ENCODE assay signal across 23 mouse cellular contexts in the genomic region with DNA sequence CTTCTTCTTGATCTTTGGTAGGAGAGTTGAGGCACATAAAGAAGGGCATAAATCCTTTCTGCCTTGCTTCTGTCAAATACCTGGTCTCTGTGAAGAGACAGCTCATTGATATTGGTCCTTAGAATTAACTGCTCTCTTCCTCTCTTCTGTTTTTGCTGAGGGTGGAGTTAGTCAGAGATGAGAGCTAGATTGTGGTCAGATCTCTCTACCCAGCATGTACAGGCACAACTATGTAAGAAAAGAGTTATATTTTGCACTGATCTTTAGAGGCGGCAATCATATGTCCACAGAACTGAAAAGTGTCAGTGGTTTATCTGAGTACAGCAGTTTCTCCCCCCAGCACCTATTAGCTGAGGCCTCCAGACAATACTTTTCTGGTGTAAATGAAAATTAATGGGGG.
DNase-seq lines count a peak whose midpoint lies in the region; ATAC-seq lines count a peak whose summit lies in the region.
"Had no signal": no experiment of that assay in that cellular context is flagged by ENCODE, and none has a peak within 500 bp of the region (broad histone marks: within the 10 kb centered on the region; RNA-seq: fewer than 3 reads in every experiment).

No protein-coding gene starts in this region.

- H3K4me2 ChIP-seq in hindbrain, embryonic 14.5 days (replicated peaks), result no peak overlapping the region
- H3K4me2 ChIP-seq: embryonic facial prominence, embryonic 13.5 days; embryonic facial prominence, embryonic 15.5 days; forebrain, embryonic 12.5 days had no signal

- no peaks in the 10 kb centered on the region for H3K27me3 ChIP-seq in hindbrain, embryonic 14.5 days (ENCODE audit: control insufficient read depth, insufficient read depth, low read length)
- H3K27me3 ChIP-seq: embryonic facial prominence, embryonic 13.5 days; embryonic facial prominence, embryonic 15.5 days; forebrain, embryonic 12.5 days had no signal

- peak; percentile 59 for ATAC-seq in CD4-positive, CD25-positive, alpha-beta regulatory T cell, adult 4 months
- ATAC-seq in activated CD4-positive, CD25-positive, alpha-beta regulatory T cell, adult 4 months, result peak; percentile 28
- no peak for ATAC-seq in hindbrain, embryonic 14.5 days (ENCODE audit: low FRiP score)
- ATAC-seq: forebrain, embryonic 14.5 days; forebrain, embryonic 16.5 days had no signal

- H3K4me3 ChIP-seq in hindbrain, embryonic 14.5 days (replicated peaks; ENCODE audit: low read length), result no peak overlapping the region
- H3K4me3 ChIP-seq: embryonic facial prominence, embryonic 13.5 days; embryonic facial prominence, embryonic 15.5 days; erythroblast, embryonic 14.5 days; forebrain, embryonic 10.5 days; forebrain, embryonic 12.5 days had no signal

- H3K36me3 ChIP-seq in hindbrain, embryonic 14.5 days (replicated peaks; ENCODE audit: control insufficient read depth, insufficient read depth), result no peaks in the 10 kb centered on the region
- H3K36me3 ChIP-seq: embryonic facial prominence, embryonic 13.5 days; embryonic facial prominence, embryonic 15.5 days; forebrain, embryonic 10.5 days; forebrain, embryonic 12.5 days had no signal

- H3K4me1 ChIP-seq in hindbrain, embryonic 14.5 days (replicated peaks; ENCODE audit: control insufficient read depth, insufficient read depth, low read length), result no peaks in the 10 kb centered on the region
- H3K4me1 ChIP-seq: embryonic facial prominence, embryonic 13.5 days; embryonic facial prominence, embryonic 15.5 days; forebrain, embryonic 10.5 days; forebrain, embryonic 12.5 days had no signal

- DNase-seq in naive thymus-derived CD4-positive, alpha-beta T cell, adult 2 months (ENCODE audit: low read depth), result peak; percentile 34
- no peak for DNase-seq in hindbrain, embryonic 14.5 days (ENCODE audit: low spot score)
- DNase-seq in natural killer cell, adult 2 months (ENCODE audit: low spot score in 2 of 2), result no peak
- DNase-seq in kidney, postnatal 25 days, result no peak
- DNase-seq: adrenal gland, adult 2 months; adrenal gland, postnatal 10 days; adrenal gland, postnatal 25 days; cerebellum, adult 11 months; cerebellum, adult 18-20 months; cerebellum, adult 8-10 months; cerebellum, adult 9-11 months; cerebellum, postnatal 14 days; cerebellum, postnatal 36 days; embryo, embryonic 11 days had no signal

- 94% methylated on average over 1 of the region's 1 CpGs for WGBS in hindbrain, embryonic 14.5 days

- no peaks in the 10 kb centered on the region for H3K9me3 ChIP-seq in hindbrain, embryonic 14.5 days (ENCODE audit: control insufficient read depth, low read length)
- H3K9me3 ChIP-seq: embryonic facial prominence, embryonic 13.5 days; embryonic facial prominence, embryonic 15.5 days; forebrain, embryonic 10.5 days; forebrain, embryonic 12.5 days had no signal

- no peak overlapping the region for H3K9ac ChIP-seq in hindbrain, embryonic 14.5 days
- H3K9ac ChIP-seq: embryonic facial prominence, embryonic 13.5 days; embryonic facial prominence, embryonic 15.5 days; forebrain, embryonic 12.5 days had no signal

- no peak overlapping the region for H3K27ac ChIP-seq in hindbrain, embryonic 14.5 days
- H3K27ac ChIP-seq: embryonic facial prominence, embryonic 13.5 days; embryonic facial prominence, embryonic 15.5 days; forebrain, embryonic 10.5 days; forebrain, embryonic 12.5 days had no signal
